Mouse (Mus musculus): ENCODE results near the gene Pfdn6. TPM values are rescaled to one million over a fixed set of nuclear protein-coding genes. Genes with fewer than 3 reads are reported as not detected.
"Not testable (repeated sequence)": the region's sequence is repeated elsewhere in the genome, so short reads cannot be mapped to it uniquely, and the experiment has no call there.

The Pfdn6 gene
- polyA plus RNA-seq, 1 experiment from 2014 or later: 184 TPM

- peaks cover 51% of the 10 kb centered on the region for H3K36me3 ChIP-seq
- H3K4me2 ChIP-seq (replicated peaks): peak overlapping the region; percentile 97
- H3K27me3 ChIP-seq (replicated peaks): no peaks in the 10 kb centered on the region
- no peak for ATAC-seq (ENCODE audit: low FRiP score, low read depth)
- H3K4me1 ChIP-seq: peaks cover 58% of the 10 kb centered on the region
- peak overlapping the region; percentile 95 for H3K4me3 ChIP-seq
- no peak overlapping the region for H3K27ac ChIP-seq
- WGBS: 34% methylated on average over 5 of the region's 5 CpGs
- H3K9me3 ChIP-seq: no peaks in the 10 kb centered on the region
- H3K9ac ChIP-seq: peak overlapping the region; percentile 98
Measured at GRCm38 (mm10) chr17:33953961-33954565, 13.9 kb upstream of the Pfdn6 start.

DNA sequence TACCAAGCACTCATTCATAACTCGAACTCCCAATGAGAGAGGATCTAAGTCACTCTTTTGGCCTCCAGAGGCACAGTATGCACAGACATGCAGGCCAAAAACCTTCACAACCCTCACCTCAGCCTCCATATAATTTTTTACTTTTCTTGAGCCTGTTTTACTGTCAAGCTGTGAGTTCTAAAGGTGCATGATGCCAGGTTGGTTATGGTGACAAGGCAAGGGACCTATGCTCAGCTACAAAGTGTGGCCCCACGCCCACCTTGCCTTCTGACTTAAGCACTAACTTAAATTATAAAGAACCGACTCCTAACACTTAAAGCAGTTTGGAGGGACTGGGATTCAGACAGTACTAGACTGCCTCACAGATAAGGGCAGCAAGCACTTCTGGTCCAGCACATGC lies 13.2 kb upstream of the Pfdn6 start:
- Histone ChIP-seq H3K36me3 (peaks cover 51% of the 10 kb centered on the region), H3K27me3 (replicated peaks) (no peaks in the 10 kb centered on the region), H3K4me2 (replicated peaks) (peak overlapping the region; percentile 97; the same call in 1 of the 2 replicates), H3K4me3 (no peak overlapping the region), H3K9ac (no peak overlapping the region), H3K9me3 (no peaks in the 10 kb centered on the region), H3K27ac (no peak overlapping the region), H3K4me1 (peaks cover 58% of the 10 kb centered on the region)
- ATAC-seq (ENCODE audit: low FRiP score, low read depth): no peak
- 83% methylated on average over 3 of the region's 3 CpGs for WGBS

GRCm38 (mm10) chr17:33952879-33953278 lies 12.7 kb upstream of the Pfdn6 start:
- Histone ChIP-seq H3K9ac (no peak overlapping the region), H3K27me3 (replicated peaks) (no peaks in the 10 kb centered on the region), H3K4me3 (no peak overlapping the region), H3K4me1 (peaks cover 58% of the 10 kb centered on the region), H3K27ac (no peak overlapping the region), H3K9me3 (no peaks in the 10 kb centered on the region), H3K36me3 (peaks cover 52% of the 10 kb centered on the region), H3K4me2 (replicated peaks) (no peak overlapping the region; the same call in 1 of the 2 replicates)
- no peak for ATAC-seq (ENCODE audit: low FRiP score, low read depth)
- 76% methylated on average over 4 of the region's 4 CpGs for WGBS

DNA sequence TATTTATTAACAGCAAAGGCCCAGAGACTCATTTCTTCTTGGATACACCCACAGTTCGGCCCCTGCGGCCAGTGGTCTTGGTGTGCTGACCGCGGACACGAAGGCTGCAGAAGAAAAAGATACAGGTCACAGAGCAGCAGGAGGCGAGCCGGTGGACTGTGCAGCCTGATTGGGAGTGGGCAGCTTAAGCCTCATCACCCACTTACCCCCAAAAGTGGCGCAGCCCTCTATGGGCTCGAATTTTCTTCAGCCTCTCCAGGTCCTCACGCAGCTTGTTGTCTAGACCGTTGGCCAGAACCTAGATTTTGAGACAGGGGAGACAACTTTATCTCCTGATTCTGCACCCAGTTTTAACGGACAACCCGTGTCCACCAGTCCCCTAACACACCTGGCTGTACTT lies 11.9 kb upstream of the Pfdn6 start:
- not testable (repeated sequence) for H3K27ac ChIP-seq; H3K9me3 ChIP-seq; ATAC-seq (ENCODE audit: low FRiP score, low read depth); H3K27me3 ChIP-seq (replicated peaks)
- Histone ChIP-seq H3K36me3 (peaks cover 58% of the 10 kb centered on the region), H3K4me1 (peaks cover 58% of the 10 kb centered on the region), H3K4me2 (replicated peaks) (peak overlapping the region; percentile 88), H3K9ac (peak overlapping the region; percentile 60; the same call in 1 of the 2 replicates), H3K4me3 (peak overlapping the region; percentile 41; the same call in 1 of the 2 replicates)
- WGBS: 77% methylated on average over 13 of the region's 13 CpGs

DNA sequence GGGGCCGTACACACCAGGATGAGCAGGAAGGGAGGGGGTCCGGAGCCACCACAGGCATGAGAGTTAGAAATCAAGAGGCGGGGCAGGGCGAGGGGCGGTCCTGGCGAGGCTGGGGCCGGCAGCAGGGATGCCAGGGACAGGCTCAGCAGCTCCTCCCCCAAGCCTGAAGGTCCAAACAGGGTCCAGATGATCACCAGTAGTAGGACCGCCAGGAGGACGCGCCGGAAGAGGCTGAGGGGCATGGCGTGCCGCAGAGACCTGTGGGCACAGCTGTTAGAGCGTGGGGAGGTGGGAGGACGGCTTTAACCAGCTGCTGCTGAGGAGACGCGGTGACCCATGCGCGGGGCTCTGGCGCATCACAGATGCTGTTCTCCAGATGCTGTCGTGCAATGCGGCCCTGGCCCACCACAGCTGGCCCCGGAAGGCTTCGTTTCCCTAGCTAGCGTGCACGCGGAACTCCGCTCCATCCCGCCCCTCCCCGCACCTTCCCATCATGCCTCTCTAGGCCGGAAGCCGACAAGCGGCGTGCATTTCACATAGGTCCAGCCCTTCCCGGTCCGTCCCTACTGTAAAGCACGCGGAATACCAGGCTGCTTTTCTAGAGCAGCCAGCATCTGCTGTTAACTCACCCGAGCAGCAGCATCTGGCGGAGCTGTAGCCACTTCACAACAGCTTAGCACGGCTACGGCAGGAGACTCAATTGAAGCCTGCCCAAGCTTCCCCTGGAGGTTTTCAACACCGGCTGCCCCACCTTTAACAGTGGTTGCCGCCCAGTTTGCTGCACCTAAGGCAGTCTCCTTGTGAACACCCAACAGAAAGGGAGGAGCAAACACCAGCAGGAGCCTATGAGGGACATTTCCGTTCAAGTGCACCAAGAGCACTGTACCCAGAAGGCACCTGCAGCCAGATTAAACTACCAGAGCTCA lies 11.1 kb upstream of the Pfdn6 start, which contains the start of gene B3galt4:
Gene B3galt4 (minus strand): TSS at position 468 of the 926 bp plus-strand sequence.
- H3K27ac ChIP-seq: peak within 1 kb of the TSS; percentile 75
- H3K4me2 ChIP-seq (replicated peaks): peak within 1 kb of the TSS; percentile 88
- no peaks in the 10 kb centered on the region for H3K27me3 ChIP-seq (replicated peaks)
- H3K9ac ChIP-seq: peak within 1 kb of the TSS; percentile 60
- peak within 1 kb of the TSS; percentile 41 for H3K4me3 ChIP-seq
- no peaks in the 10 kb centered on the region for H3K9me3 ChIP-seq
- 1% methylated on average over 45 of the region's 45 CpGs for WGBS
- peaks cover 64% of the 10 kb centered on the region for H3K36me3 ChIP-seq
- H3K4me1 ChIP-seq: peaks cover 52% of the 10 kb centered on the region
- peak; percentile 61 for ATAC-seq (ENCODE audit: low FRiP score, low read depth)

DNA sequence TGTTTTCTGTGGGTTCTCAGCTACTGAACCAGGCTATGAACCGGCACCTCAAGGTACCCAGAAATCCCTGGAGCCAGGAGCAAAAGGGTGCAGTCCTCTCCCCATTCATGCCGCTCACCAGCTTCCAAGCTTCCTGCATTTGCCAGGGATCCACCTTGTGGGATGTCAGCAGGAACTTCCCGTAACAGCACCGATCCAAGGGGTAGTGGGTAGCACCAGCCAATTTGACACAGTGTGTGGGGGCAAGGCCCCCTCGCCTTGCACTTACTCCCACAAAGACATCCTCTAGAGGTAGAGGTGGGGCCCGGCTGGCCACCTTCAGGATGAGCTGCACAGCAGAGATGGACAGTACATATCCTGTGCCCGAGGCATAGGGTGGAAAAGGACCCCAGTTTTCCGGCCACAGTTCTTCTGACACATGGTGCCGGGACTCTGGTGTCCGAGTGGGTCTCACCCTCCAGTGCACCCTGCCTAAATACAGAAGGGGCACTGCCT lies 10.0 kb upstream of the Pfdn6 start:
- Histone ChIP-seq H3K9me3 (no peaks in the 10 kb centered on the region), H3K4me3 (peak overlapping the region; percentile 41), H3K4me1 (peaks cover 52% of the 10 kb centered on the region), H3K27ac (0 out of 2 replicates have a peak overlapping the region, but pooled peaks have one; percentile 75), H3K27me3 (replicated peaks) (no peaks in the 10 kb centered on the region), H3K36me3 (peaks cover 74% of the 10 kb centered on the region), H3K9ac (peak overlapping the region; percentile 60), H3K4me2 (replicated peaks) (peak overlapping the region; percentile 88)
- WGBS: 71% methylated on average over 10 of the region's 10 CpGs
- ATAC-seq (ENCODE audit: low FRiP score, low read depth): no peak

GRCm38 (mm10) chr17:33948905-33949537 lies 8.9 kb upstream of the Pfdn6 start:
- ATAC-seq (ENCODE audit: low FRiP score, low read depth): no peak
- WGBS: 92% methylated on average over 19 of the region's 19 CpGs
- Histone ChIP-seq H3K4me3 (no peak overlapping the region), H3K27me3 (replicated peaks) (no peaks in the 10 kb centered on the region), H3K27ac (no peak overlapping the region), H3K9ac (no peak overlapping the region), H3K4me1 (peaks cover 44% of the 10 kb centered on the region), H3K36me3 (peaks cover 78% of the 10 kb centered on the region), H3K9me3 (no peaks in the 10 kb centered on the region), H3K4me2 (replicated peaks) (no peak overlapping the region)

- Histone ChIP-seq H3K4me2 (replicated peaks) (no peak overlapping the region), H3K27me3 (replicated peaks) (no peaks in the 10 kb centered on the region), H3K4me1 (peaks cover 37% of the 10 kb centered on the region), H3K27ac (no peak overlapping the region), H3K4me3 (no peak overlapping the region), H3K36me3 (peaks cover 79% of the 10 kb centered on the region), H3K9ac (no peak overlapping the region), H3K9me3 (no peaks in the 10 kb centered on the region)
- 85% methylated on average over 22 of the region's 22 CpGs for WGBS
- ATAC-seq (ENCODE audit: low FRiP score, low read depth): no peak
Measured at GRCm38 (mm10) chr17:33948090-33948904, 8.2 kb upstream of the Pfdn6 start.

DNA sequence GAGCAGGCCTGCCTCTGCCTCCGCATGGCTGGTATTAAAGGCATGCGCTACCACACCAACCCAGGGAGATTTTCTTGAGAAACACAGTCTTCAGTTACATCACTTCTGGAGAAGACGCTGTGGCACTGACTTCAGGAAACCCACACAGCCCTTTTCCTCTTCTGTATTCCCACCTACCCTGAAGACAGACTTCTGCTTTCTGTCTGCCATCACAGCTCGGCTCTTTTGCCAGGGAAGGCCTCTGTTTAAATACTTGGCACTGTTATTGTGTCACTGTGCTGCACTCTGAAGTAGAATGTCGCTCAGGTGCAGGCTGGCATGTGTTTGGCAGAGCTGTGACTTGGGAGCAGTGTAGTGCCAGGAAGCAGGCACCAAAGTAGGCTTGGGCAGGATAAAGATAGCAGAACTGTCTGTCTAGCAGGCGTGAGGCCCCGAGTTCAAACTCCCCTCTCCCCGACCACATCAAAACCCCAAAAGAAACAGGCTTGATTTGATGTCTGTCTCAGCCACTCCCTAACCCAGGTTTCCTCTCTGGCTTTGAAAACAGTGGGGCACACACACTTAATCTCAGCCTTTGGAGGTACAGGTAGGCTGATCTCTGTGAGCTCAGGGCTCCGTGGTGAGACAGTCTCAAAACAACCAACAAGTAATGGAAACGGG lies 7.4 kb upstream of the Pfdn6 start:
- Histone ChIP-seq H3K4me3 (no peak overlapping the region), H3K27ac (no peak overlapping the region), H3K36me3 (peaks cover 78% of the 10 kb centered on the region), H3K4me1 (peaks cover 29% of the 10 kb centered on the region), H3K27me3 (replicated peaks) (no peaks in the 10 kb centered on the region), H3K9me3 (no peaks in the 10 kb centered on the region), H3K9ac (no peak overlapping the region), H3K4me2 (replicated peaks) (no peak overlapping the region)
- WGBS: 92% methylated on average over 10 of the region's 10 CpGs
- ATAC-seq (ENCODE audit: low FRiP score, low read depth): no peak

GRCm38 (mm10) chr17:33943454-33943853 lies 3.3 kb upstream of the Pfdn6 start:
- no peak overlapping the region for H3K27ac ChIP-seq
- H3K9ac ChIP-seq: no peak overlapping the region
- no peak for ATAC-seq (ENCODE audit: low FRiP score, low read depth)
- no peaks in the 10 kb centered on the region for H3K9me3 ChIP-seq
- H3K4me3 ChIP-seq: no peak overlapping the region
- peaks cover 28% of the 10 kb centered on the region for H3K4me1 ChIP-seq
- H3K27me3 ChIP-seq (replicated peaks): no peaks in the 10 kb centered on the region
- H3K36me3 ChIP-seq: peaks cover 54% of the 10 kb centered on the region
- WGBS: 95% methylated on average over 15 of the region's 15 CpGs
- no peak overlapping the region for H3K4me2 ChIP-seq (replicated peaks)

DNA sequence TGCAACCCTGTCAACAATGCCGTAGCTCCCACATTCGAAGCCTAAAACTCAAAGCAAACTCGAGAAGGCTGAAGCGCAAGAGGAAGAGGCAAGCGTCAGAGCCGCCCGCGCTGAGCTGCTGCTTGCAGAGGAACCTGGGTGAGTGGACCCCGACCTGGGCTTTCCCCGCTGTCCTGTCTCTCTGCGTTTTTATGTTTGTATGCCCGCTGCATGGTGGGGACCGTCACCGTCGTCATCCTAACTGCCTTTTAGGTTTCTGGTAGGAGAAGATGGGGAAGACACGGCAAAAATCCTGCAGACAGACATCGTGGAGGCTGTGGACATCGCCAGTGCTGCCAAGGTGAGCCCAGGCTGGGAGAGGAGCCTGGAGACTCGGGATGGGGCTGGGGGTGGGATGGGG lies 1.2 kb upstream of the Pfdn6 start:
- no peak overlapping the region for H3K27ac ChIP-seq
- peak overlapping the region; percentile 89 for H3K4me3 ChIP-seq
- ATAC-seq (ENCODE audit: low FRiP score, low read depth): no peak
- H3K4me1 ChIP-seq: peaks cover 28% of the 10 kb centered on the region
- H3K27me3 ChIP-seq (replicated peaks): no peaks in the 10 kb centered on the region
- H3K36me3 ChIP-seq: peaks cover 51% of the 10 kb centered on the region
- no peaks in the 10 kb centered on the region for H3K9me3 ChIP-seq
- peak overlapping the region; percentile 99 for H3K4me2 ChIP-seq (replicated peaks)
- WGBS: 56% methylated on average over 19 of the region's 19 CpGs
- H3K9ac ChIP-seq: peak overlapping the region; percentile 76

Measured in neural tube, embryonic 12.5 days (tissue).